Mouse (Mus musculus): Measurements from ENCODE around the gene Gm48552.

Gm48552 gene

GRCm38 (mm10) chr10:81387716-81388115, 1.1 kb upstream of the Gm48552 start:
- no peak for DNase-seq (ENCODE audit: low spot score)

GRCm38 (mm10) chr10:81389373-81389772, 568 bp downstream of the Gm48552 start:
- peak; percentile 71 for DNase-seq (ENCODE audit: low spot score)

GRCm38 (mm10) chr10:81389801-81390677, 1.2 kb downstream of the Gm48552 start:
- peak; percentile 57 for DNase-seq (ENCODE audit: low spot score)

GRCm38 (mm10) chr10:81390678-81390965, 1.8 kb downstream of the Gm48552 start:
- no peak for DNase-seq (ENCODE audit: low spot score)

GRCm38 (mm10) chr10:81392270-81392669, 3.5 kb downstream of the Gm48552 start:
- DNase-seq (ENCODE audit: low spot score): no peak

- no peak for DNase-seq (ENCODE audit: low spot score)
These were observed 4.0 kb downstream of the Gm48552 start, which contains the start of gene Smim24 for GRCm38 (mm10) chr10:81392781-81393185. Gene Smim24 (plus strand): TSS chr10:81393051.

- no peak for DNase-seq (ENCODE audit: low spot score)
These were observed 4.8 kb downstream of the Gm48552 start for GRCm38 (mm10) chr10:81393456-81394063.

- DNase-seq (ENCODE audit: low spot score): peak; percentile 58
These were observed 6.3 kb downstream of the Gm48552 start for GRCm38 (mm10) chr10:81395127-81395526.

GRCm38 (mm10) chr10:81395865-81396264, 7.1 kb downstream of the Gm48552 start:
- DNase-seq (ENCODE audit: low spot score): no peak

- no peak for DNase-seq (ENCODE audit: low spot score)
These were observed 7.9 kb downstream of the Gm48552 start for GRCm38 (mm10) chr10:81396749-81397148.

- DNase-seq (ENCODE audit: low spot score): no peak
These were observed 10.5 kb downstream of the Gm48552 start for GRCm38 (mm10) chr10:81399296-81399695.

- DNase-seq (ENCODE audit: low spot score): no peak
These were observed 11.0 kb downstream of the Gm48552 start for GRCm38 (mm10) chr10:81399798-81400308.

GRCm38 (mm10) chr10:81400371-81401204, 11.8 kb downstream of the Gm48552 start:
- DNase-seq (ENCODE audit: low spot score): no peak

GRCm38 (mm10) chr10:81401205-81401520, 12.4 kb downstream of the Gm48552 start:
- DNase-seq (ENCODE audit: low spot score): no peak

GRCm38 (mm10) chr10:81401521-81402226, 12.9 kb downstream of the Gm48552 start:
- DNase-seq (ENCODE audit: low spot score): peak; percentile 52

- DNase-seq (ENCODE audit: low spot score): no peak
These were observed 13.5 kb downstream of the Gm48552 start for GRCm38 (mm10) chr10:81402227-81402765.

- no peak for DNase-seq (ENCODE audit: low spot score)
These were observed 14.7 kb downstream of the Gm48552 start for GRCm38 (mm10) chr10:81403511-81403910.

- no peak for DNase-seq (ENCODE audit: low spot score)
These were observed 15.3 kb downstream of the Gm48552 start for GRCm38 (mm10) chr10:81404082-81404481.

GRCm38 (mm10) chr10:81404720-81405119, 15.9 kb downstream of the Gm48552 start:
- no peak for DNase-seq (ENCODE audit: low spot score)

GRCm38 (mm10) chr10:81405588-81406201, 16.9 kb downstream of the Gm48552 start:
- DNase-seq (ENCODE audit: low spot score): no peak

Data from adipocyte (in vitro differentiated cells).